Mouse (Mus musculus) cortical plate, adult 2 months (tissue): ENCODE results near the gene Lrriq1. TPM values are rescaled to one million over a fixed set of nuclear protein-coding genes. Genes with fewer than 3 reads are reported as not detected.

ENCODE experiments used
- H3K27ac ChIP-seq: fragments of 200-500 bp; 2 replicates; pipeline ENCODE4 v1.5.1; 2012; ENCODE audit warnings: low read length, control low read depth, inconsistent platforms; ENCODE audit not compliant: insufficient read depth
- H3K4me1 ChIP-seq: fragments of 200-500 bp; 2 replicates; pipeline ENCODE4 v1.6.1; 2011; ENCODE audit warnings: low read length; ENCODE audit not compliant: control insufficient read depth, insufficient read depth
- H3K4me3 ChIP-seq: fragments of 200-500 bp; 2 replicates; pipeline ENCODE4 v1.5.1; 2011; ENCODE audit warnings: mild to moderate bottlenecking, low read length, control low read depth; ENCODE audit not compliant: insufficient read depth
- CTCF ChIP-seq: fragments of 200-500 bp; IDR thresholded peaks from 2 replicates; pipeline ENCODE4 v1.5.1; 2011; ENCODE audit warnings: mild to moderate bottlenecking, control low read depth, low read length; ENCODE audit not compliant: insufficient read depth; ENCODE audit errors: extremely low read depth
- POLR2A ChIP-seq: fragments of 200-500 bp; IDR thresholded peaks from 2 replicates; pipeline ENCODE4 v1.6.1; 2011; ENCODE audit warnings: mild to moderate bottlenecking, low read length, control low read depth; ENCODE audit not compliant: insufficient read depth; ENCODE audit errors: extremely low read depth
- polyA plus RNA-seq: library from polyadenylated mRNA; depleted of rRNA; stranded (reverse); fragments of >200 nt; gene quantifications from 2 replicates; pipeline ENCODE4 v1.2.3, GENCODE M21; 2012; rRNA removed

Gene Lrriq1
- 1.6 and 2.8 TPM in 2 replicates for polyA plus RNA-seq

GRCm38 (mm10) chr10:103235707-103236459 lies at the start of gene Lrriq1:
Gene Lrriq1 (minus strand): TSS chr10:103236322.
- TF ChIP-seq CTCF: no peak
- no peak for TF ChIP-seq POLR2A
- peak within 1 kb of the TSS; percentile 35 for H3K4me3 ChIP-seq
- no peaks in the 10 kb centered on the region; the same call in 1 of the 2 replicates for H3K4me1 ChIP-seq
- H3K27ac ChIP-seq: no peak within 1 kb of the TSS

GRCm38 (mm10) chr10:103253842-103254803 lies 18.0 kb upstream of the Lrriq1 start:
- H3K27ac ChIP-seq: no peak overlapping the region
- TF ChIP-seq POLR2A: no peak
- TF ChIP-seq CTCF: peak; percentile 24; the same call in 1 of the 2 replicates
- no peak overlapping the region for H3K4me3 ChIP-seq
- H3K4me1 ChIP-seq: no peaks in the 10 kb centered on the region

GRCm38 (mm10) chr10:103236460-103236772 lies 294 bp upstream of the Lrriq1 start:
- no peaks in the 10 kb centered on the region; the same call in 1 of the 2 replicates for H3K4me1 ChIP-seq
- no peak for TF ChIP-seq POLR2A
- TF ChIP-seq CTCF: no peak
- no peak overlapping the region for H3K27ac ChIP-seq
- peak overlapping the region; percentile 35; the same call in 1 of the 2 replicates for H3K4me3 ChIP-seq

GRCm38 (mm10) chr10:103226646-103227045 lies 9.5 kb downstream of the Lrriq1 start:
- no peaks in the 10 kb centered on the region for H3K4me1 ChIP-seq
- TF ChIP-seq POLR2A (no peak), CTCF (no peak)
- no peak overlapping the region for H3K27ac ChIP-seq
- no peak overlapping the region for H3K4me3 ChIP-seq

- H3K27ac ChIP-seq: no peak overlapping the region
- no peaks in the 10 kb centered on the region for H3K4me1 ChIP-seq
- TF ChIP-seq POLR2A: no peak
- TF ChIP-seq CTCF: 0 out of 2 replicates have a peak, but pooled peaks have one; percentile 9
- H3K4me3 ChIP-seq: no peak overlapping the region
Observed at GRCm38 (mm10) chr10:103194655-103195328, 41.3 kb downstream of the Lrriq1 start.

- H3K4me3 ChIP-seq: no peak overlapping the region
- no peaks in the 10 kb centered on the region for H3K4me1 ChIP-seq
- no peak overlapping the region for H3K27ac ChIP-seq
- TF ChIP-seq POLR2A (no peak), CTCF (no peak)
Observed at GRCm38 (mm10) chr10:103145769-103146379, 90.2 kb downstream of the Lrriq1 start.

GRCm38 (mm10) chr10:103144927-103145768 lies 91.0 kb downstream of the Lrriq1 start:
- Histone ChIP-seq H3K27ac (no peak overlapping the region), H3K4me3 (no peak overlapping the region), H3K4me1 (no peaks in the 10 kb centered on the region)
- TF ChIP-seq CTCF (no peak), POLR2A (no peak)

- Histone ChIP-seq H3K4me1 (no peaks in the 10 kb centered on the region), H3K4me3 (no peak overlapping the region), H3K27ac (no peak overlapping the region)
- TF ChIP-seq POLR2A (no peak), CTCF (no peak)
Observed at GRCm38 (mm10) chr10:103142526-103142925, 93.6 kb downstream of the Lrriq1 start.

- Histone ChIP-seq H3K4me3 (no peak overlapping the region), H3K27ac (no peak overlapping the region), H3K4me1 (no peaks in the 10 kb centered on the region)
- TF ChIP-seq CTCF (0 out of 2 replicates have a peak, but pooled peaks have one; percentile 22), POLR2A (no peak)
Observed at GRCm38 (mm10) chr10:103141532-103141931, 94.6 kb downstream of the Lrriq1 start.
